Mouse (Mus musculus) activated CD4-positive, CD25-positive, alpha-beta regulatory T cell (primary cell): ENCODE data around the gene Lbx1. TPM values are rescaled to one million over a fixed set of nuclear protein-coding genes. Genes with fewer than 3 reads are reported as not detected.

Experiments
- polyA plus RNA-seq, 2 experiments: library from polyadenylated mRNA; unstranded; fragments of 100-300 nt; shearing (Covaris generic); gene quantifications; one replicate each; pipeline ENCODE4 v1.2.1; 2017

Gene Lbx1
- polyA plus RNA-seq, result under 1 TPM in 1 of 2 experiments, not detected in 1; 0.07 TPM

GRCm38 (mm10) chr19:45235766-45236362 lies at the start of gene Lbx1:
Lbx1 (minus strand) TSS chr19:45235812.

Other genes starting within 250 kb of the Lbx1 start
- under 1 TPM; 0.04 to 0.12 TPM for gene Sema4g, start 246.7 kb downstream of the Lbx1 start, polyA plus RNA-seq
- gene Twnk, start 230.1 kb downstream of the Lbx1 start, polyA plus RNA-seq, result 10 to 100 TPM in 1 of 2 experiments, 1 to 10 TPM in 1; 7.6 to 10.4 TPM
- 10 to 100 TPM; 72.3 to 80.9 TPM for gene Mrpl43, start 229.4 kb downstream of the Lbx1 start, polyA plus RNA-seq
- gene Lzts2, start 221.4 kb downstream of the Lbx1 start, polyA plus RNA-seq, result 1 to 10 TPM; 2.3 to 5.2 TPM
- not detected for gene Pdzd7, start 190.1 kb downstream of the Lbx1 start, polyA plus RNA-seq
- gene Sfxn3, start 188.3 kb downstream of the Lbx1 start, polyA plus RNA-seq, result 10 to 100 TPM; 57.4 to 63.5 TPM
- under 1 TPM; 0.21 to 0.23 TPM for gene Kazald1, start 160.6 kb downstream of the Lbx1 start, polyA plus RNA-seq
- not detected for gene Tlx1, start 85.1 kb downstream of the Lbx1 start, polyA plus RNA-seq
- 10 to 100 TPM; 22.5 to 28.6 TPM for gene Btrc, start 127.9 kb upstream of the Lbx1 start, polyA plus RNA-seq